Mouse (Mus musculus): Measurements from ENCODE around the gene Manea.
"Not testable (repeated sequence)": the region's sequence is repeated elsewhere in the genome, so short reads cannot be mapped to it uniquely, and the experiment has no call there.

The Manea gene

DNA sequence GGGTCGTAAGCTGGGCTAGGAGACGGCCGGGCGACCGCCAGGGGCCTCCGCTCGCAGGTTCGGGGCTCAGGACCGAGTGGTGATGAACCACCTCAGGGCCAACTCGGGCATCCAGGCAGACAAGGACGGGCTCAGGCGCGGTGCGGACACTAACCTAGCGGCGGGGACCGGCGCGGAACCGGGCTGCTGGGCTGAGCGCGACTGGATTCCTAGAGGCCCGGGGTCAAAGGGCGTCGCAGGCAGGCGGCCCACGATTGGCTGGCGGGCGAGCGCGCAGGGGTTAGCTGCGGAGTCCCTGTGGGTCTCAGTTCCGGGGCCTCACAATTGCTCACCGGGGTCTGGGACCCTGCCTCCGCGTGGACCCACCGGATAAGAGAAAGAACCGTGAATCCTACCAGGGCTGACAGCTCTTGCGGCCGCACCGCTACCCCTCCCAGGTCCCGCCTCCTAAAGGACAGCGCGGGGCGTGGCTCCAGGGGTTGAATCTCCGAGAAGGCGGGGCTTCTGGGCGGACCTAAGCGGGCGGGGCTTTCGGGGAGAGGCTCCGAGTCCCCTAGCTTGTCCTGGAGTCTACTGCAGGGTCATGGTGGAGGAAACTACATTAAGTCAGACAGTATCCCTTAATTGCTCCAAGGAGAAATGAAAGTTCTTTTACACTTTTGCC is at the start of gene Manea:
TSS of gene Manea (minus strand) at position 449 of the 664 bp plus-strand sequence.
- peak; percentile 92 for DNase-seq (ENCODE audit: low spot score)

- no peak for DNase-seq (ENCODE audit: low spot score)
These were observed 7.9 kb upstream of the Manea start for GRCm38 (mm10) chr4:26354616-26355015.

GRCm38 (mm10) chr4:26353643-26354231 is 7.0 kb upstream of the Manea start:
- no peak for DNase-seq (ENCODE audit: low spot score)

- no peak for DNase-seq (ENCODE audit: low spot score)
These were observed 548 bp upstream of the Manea start for GRCm38 (mm10) chr4:26347239-26347638.

GRCm38 (mm10) chr4:26345741-26346442 is 799 bp downstream of the Manea start:
- DNase-seq (ENCODE audit: low spot score): peak; percentile 24

GRCm38 (mm10) chr4:26345080-26345479 is 1.6 kb downstream of the Manea start:
- no peak for DNase-seq (ENCODE audit: low spot score)

GRCm38 (mm10) chr4:26342346-26342745 is 4.3 kb downstream of the Manea start:
- no peak for DNase-seq (ENCODE audit: low spot score)

GRCm38 (mm10) chr4:26338604-26339003 is 8.1 kb downstream of the Manea start:
- DNase-seq (ENCODE audit: low spot score): no peak

GRCm38 (mm10) chr4:26336563-26336962 is 10.1 kb downstream of the Manea start:
- DNase-seq (ENCODE audit: low spot score): no peak

GRCm38 (mm10) chr4:26304731-26305130 is 42.0 kb downstream of the Manea start:
- not testable (repeated sequence) for DNase-seq (ENCODE audit: low spot score)

DNA sequence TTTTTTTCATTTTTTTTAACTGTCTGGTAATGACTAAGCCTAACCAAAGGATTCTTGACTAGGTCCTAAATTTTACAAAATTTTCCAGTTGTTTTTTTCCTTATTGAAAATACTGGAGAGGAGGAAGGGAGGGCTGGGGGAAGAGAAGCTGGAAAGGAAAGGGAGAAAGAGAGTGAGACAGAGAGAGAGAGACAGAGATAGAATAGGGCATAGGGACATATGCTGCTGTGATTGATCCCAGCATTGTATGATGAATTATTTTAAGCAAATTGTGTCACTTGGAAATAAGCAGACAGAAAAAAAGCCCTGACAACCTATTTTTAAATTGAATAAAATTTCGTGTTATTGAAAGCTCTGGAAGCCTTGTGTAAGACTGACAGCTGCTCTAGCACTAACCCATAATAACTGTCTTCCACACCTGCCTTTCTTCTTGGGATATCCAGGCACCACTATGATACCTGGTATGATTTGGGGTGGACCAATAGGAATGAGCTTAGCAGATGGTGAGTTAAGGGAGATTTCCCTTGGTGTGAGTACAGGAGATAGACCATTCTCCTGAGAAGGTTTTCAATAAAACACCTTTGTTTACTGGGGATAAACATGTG is 69.5 kb downstream of the Manea start:
- no peak for DNase-seq (ENCODE audit: low spot score)

- no peak for DNase-seq (ENCODE audit: low spot score)
These were observed 70.4 kb downstream of the Manea start for GRCm38 (mm10) chr4:26276264-26276663.

GRCm38 (mm10) chr4:26275769-26276168 is 70.9 kb downstream of the Manea start:
- no peak for DNase-seq (ENCODE audit: low spot score)
